Mouse (Mus musculus): Measurements from ENCODE around the gene Ccdc57.

Ccdc57 gene

DNA sequence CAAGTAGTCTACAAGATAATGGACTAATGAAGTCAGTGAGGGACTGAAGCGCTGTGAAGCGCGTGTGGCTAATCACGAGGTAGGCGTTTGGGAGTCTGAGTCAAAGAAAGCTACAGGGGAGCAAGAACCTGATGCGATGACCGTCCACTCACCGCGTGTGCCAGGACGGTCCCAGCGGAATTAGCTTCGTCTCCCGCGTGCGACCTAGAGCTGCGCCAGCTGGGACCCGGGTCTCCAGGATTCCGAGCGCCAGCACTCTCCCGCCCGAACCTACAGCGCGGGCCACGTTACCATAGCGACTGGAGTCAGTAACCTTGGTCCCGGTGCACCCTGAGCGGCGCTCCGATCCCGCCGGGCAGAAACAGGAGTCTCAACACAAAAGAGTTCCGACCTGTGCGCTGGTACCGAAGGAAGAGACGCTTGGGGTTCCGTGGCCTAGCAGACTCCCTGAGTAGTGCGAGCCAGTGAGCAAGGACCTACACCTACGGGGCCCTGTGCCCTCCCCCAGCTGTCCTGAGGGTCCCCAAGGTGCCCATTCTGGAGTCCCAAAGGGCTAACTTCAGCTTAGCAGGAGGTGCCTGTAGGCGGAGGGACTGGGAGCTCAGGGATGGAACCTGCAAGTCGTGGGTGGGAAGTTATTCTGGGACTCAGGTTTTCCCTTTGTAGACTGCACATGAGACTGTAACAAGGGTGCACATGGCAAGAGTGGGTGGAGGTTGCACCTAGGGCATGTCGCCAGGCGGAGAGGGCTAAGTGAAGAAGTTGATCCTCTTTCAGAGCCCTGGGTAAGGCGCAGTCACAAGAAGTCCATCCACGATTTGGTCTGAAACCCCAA lies at the start of gene Ccdc57:
Gene Ccdc57 (minus strand): TSS at position 309 of the 835 bp plus-strand sequence.
- peak; percentile 93 for DNase-seq

DNA sequence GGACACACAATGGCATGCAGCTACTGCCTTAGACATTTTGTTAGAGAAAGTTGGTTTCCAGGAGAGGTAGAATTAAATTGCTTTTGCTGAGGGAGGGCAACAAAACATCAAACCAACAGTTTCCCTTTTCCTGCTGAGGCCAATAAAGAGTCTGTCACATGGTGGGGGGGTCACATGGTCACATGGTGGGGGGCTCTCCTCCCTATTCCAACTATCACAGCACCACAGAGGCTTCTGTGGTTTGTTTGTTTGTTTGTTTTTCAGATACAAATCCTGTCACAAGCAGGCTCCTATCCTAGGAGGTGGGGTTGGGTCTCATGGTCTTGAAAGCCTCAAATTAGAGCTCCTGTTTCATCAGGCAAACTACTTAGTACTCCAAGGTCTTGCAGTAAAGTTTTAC lies 49.8 kb upstream of the Ccdc57 start:
- DNase-seq: no peak

- no peak for DNase-seq
These were observed 49.0 kb upstream of the Ccdc57 start for GRCm38 (mm10) chr11:120981661-120982060.

DNA sequence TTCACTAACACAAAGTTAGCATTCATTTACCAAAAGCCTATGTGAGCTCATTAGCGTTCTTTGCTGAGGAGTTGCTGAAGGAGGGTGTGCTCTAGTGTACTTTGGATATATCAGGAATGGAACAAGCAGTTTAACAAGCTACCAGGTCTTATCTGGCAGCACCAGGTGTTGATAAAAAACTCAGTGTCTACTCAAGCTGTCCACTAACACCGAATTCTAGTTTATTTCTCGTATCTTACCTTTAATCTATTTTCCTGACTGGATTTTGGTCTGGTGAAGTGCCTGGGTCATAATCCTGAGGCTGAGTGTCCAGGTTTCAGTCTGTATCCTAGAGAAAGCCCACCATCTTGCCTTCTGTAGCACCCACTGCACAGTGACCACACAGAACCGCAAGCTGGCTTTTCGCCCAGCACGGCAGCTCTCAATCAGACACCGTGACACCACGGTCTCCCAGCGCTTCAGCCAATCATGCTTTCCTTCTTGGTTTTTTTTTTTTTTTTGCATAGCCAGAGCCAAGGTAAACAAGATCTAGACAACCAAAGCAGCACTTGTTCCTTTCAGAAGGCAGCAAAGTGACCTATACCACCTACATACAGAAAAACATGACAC lies 47.9 kb upstream of the Ccdc57 start:
- DNase-seq: no peak

GRCm38 (mm10) chr11:120979711-120980426 lies 47.2 kb upstream of the Ccdc57 start:
- no peak for DNase-seq

GRCm38 (mm10) chr11:120973318-120973717 lies 40.6 kb upstream of the Ccdc57 start:
- no peak for DNase-seq

DNA sequence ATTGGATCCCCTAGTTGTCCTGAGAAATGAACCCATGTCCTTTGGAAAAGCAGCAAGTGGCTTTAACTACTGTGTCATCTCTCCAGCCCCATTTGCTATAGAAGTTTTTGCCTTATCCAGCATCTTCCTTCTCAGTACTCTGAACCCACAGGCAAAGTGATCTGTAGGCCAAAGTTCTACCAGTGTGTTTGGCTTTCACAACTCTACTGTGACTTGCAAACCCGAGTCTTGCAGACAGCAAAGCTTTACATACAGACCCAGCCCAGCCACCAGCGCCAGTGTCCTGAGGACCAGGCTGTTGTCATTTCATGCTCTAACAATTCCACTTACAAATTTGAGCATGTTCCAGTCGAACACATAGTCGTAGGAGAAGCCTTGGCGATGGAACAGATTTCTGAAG lies 38.6 kb upstream of the Ccdc57 start:
- no peak for DNase-seq

DNA sequence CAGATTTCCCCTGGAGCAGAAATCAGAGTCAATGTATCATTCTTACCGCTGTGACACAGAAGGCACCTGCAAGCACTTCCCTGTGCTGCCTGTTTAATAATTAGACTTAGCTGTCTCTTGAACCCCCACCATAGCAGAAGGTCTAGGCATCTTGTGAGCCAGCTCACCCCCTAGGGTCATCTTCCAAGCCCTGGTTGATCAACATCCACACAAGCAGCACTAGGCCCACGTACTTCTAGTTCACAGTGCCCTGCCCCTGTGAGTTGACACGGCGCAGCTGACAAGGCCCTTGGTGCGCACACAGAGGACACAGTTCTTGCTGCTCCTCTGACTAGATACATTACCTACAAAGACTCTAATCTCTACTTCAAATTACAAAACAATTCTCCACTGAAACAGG lies 37.1 kb upstream of the Ccdc57 start:
- DNase-seq: no peak

DNA sequence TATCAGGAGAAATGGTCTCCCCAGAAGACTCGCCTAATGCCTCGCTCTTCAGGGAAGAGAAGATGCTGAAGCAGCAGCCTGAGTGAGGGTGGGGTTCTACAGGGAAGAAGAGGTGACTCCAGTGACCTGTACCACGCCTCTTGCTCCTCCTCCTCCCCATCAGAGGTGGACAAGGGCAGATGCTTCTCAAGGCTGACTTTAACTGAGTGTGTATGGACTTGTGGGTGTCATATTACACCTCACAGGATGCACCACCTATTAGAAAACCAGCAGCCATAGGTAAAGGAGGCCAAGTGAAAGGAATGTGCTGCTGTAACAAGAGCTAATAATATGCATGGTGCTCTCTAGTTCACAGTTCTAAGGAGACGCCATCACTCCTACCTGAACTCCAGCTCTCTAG lies 32.9 kb upstream of the Ccdc57 start:
- no peak for DNase-seq

- no peak for DNase-seq
These were observed 31.8 kb upstream of the Ccdc57 start for GRCm38 (mm10) chr11:120964195-120965157.

- no peak for DNase-seq
These were observed 30.2 kb upstream of the Ccdc57 start for GRCm38 (mm10) chr11:120962909-120963308.

DNA sequence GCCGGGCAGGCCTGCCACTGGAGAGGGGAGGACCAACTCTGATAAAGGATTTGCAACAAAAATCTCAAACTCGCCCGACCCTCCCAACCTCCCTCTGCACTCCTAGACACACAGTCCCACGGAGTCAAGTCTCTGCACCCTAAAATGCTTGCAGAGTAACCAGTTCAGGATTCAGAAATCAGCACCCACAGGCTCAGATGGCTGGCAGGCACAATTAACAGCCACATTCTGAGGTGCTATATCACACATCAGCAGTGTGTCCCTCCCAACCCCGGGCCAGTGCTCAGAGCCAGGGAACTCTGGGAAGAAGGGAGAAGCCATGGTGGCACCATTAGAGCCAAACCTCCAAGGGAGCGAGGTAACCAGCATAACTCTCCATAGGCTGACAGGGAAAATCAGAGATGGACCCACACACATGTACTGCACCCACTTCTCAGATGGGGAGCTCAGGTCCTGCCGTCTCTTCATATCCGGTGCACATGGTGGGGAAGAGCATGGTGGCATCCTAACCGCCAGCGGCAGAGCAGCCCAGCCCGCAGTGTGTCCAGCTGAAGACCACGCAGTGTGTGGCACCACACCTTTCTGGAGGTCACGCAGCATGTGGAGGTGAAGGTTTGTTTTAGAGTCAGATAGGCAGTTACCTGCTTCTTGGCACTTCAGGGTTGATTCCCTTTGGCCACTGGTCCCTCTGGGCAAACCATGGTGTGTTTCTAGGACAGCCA lies 29.5 kb upstream of the Ccdc57 start:
- DNase-seq: no peak

DNA sequence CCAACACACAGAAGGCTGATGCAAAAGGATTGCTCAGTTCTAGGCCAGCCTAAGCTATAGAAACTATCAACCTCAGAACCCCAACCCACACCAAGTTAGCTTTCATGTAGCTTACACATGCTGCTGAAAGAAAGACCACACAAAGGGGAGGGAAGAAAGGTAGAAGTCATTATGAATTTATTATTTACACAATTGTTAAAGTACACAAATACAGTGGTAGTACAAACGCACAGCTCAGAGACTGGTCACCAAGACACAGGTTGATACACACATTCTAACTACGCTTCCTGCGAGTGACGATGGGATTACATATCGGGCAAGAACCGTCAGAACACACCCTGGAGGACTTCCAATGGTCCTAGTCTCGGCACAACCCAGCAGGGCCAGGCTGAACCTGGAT lies 28.9 kb upstream of the Ccdc57 start:
- no peak for DNase-seq

DNA sequence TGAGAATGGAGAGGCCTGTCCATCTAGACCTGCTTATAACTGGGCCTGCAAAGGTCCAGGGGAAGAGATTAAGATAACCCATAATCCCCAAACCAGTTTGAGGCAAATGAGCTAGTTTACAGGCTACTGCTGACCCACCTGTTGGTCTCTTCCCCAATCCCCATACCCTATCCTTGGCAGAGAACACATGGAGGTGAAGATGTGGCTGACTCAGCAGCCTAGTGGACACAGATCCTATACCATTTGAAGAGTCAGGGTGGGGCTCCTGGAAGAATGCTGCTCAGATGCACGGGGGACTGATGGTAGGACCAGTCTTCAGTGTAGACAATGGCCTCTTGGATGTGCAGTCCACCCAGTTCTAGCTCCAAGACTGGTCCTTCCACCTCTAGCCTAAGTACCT lies 27.6 kb upstream of the Ccdc57 start:
- DNase-seq: no peak

DNA sequence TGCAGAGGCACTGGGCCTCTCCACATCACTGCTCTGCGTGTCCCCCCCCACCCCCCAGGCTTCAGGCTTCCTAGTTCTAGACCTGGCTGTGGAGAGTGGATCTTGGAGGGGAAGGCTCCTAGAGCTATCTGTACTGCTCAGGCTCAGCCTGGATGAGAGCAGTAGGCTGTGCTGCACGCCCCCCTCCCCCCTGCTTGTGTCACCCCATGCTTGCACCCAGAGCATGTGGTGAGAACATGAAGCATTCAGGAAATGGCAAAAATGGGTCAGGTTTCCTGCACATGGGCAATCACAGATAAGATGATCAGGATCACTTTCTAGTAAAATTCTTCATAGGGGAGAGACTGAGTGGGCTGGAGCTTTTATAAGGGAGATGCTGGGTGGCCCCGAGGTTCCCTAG lies 26.9 kb upstream of the Ccdc57 start:
- DNase-seq: no peak

- DNase-seq: no peak
These were observed 26.4 kb upstream of the Ccdc57 start for GRCm38 (mm10) chr11:120959066-120959465.

DNA sequence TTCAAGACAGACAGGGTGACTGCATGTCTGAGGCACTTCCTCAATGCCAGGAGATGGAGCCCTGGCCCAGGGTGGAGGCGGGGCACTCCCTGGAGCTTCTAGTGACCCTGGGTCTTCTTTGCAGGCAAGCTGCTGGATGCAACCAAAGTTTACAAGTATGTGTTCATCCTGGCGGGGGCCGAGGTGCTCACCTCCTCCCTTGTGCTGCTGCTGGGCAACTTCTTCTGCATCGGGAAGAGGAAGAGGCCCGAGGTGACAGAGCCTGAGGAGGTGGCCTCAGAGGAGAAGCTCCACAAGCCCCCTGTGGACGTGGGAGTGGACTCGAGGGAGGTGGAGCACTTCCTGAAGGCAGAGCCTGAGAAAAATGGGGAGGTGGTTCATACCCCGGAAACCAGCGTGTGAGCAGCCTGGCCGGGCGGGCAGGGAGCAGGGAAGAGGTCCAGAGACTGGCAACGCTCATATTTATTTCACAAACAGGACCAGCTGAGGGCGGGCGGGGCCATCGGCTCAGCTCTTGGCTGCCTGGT lies 25.1 kb upstream of the Ccdc57 start:
- no peak for DNase-seq

GRCm38 (mm10) chr11:120957052-120957451 lies 24.4 kb upstream of the Ccdc57 start:
- DNase-seq: no peak

DNA sequence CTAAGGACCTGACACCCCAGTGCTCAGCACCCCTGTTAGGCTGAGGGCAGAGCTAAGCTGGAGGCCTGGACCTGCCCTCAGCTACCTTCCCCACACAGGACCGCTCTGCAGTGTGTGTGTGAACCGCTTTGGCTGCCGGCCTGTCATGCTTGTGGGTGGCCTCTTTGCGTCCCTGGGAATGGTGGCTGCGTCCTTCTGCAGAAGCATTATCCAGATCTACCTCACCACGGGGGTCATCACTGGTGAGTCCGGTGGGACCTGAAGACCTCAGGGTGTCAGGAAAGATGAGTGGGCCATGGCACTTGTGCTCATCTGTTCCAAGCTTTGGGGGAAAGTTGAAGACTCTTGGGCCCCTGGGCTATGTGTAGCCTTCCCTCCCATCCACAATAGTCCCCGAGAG lies 23.0 kb upstream of the Ccdc57 start:
- no peak for DNase-seq

DNA sequence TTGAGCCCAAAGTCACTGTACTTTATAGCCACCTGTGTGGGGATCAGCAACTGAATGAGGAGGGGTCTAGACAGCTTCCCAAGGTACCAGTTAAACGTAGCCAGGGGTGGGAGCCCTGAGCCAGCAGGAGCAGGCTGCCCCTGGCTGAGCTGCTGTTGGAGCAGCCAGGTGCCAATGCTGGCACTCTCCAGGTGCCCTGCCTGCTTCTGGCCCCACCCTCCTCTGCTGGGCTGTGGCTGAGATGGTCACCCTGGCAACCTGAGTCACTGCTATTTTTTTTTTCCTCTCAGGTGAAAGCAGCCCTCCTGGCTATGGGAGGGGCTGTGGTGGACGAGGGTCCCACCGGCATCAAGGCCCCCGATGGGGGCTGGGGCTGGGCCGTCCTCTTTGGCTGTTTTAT lies 22.3 kb upstream of the Ccdc57 start:
- DNase-seq: no peak
